Mouse (Mus musculus) liver, embryonic 12.5 days (tissue): ENCODE measurements around the gene Mto1. TPM values are rescaled to one million over a fixed set of nuclear protein-coding genes. Genes with fewer than 3 reads are reported as not detected.
"Not testable (repeated sequence)": the region's sequence is repeated elsewhere in the genome, so short reads cannot be mapped to it uniquely, and the experiment has no call there.

Experiments
- ATAC-seq: fragments of 200-750 bp; cut with Nextera tagmentation; 2 replicates; pipeline ENCODE4 v1.8.0; 2017; ENCODE audit warnings: moderate number of reproducible peaks, mild to moderate bottlenecking, moderate library complexity
- H3K27ac ChIP-seq: fragments of 300-500 bp; sonication (generic); 2 replicates; pipeline ENCODE4 v1.5.1; 2016; ENCODE audit warnings: mild to moderate bottlenecking
- H3K27me3 ChIP-seq: fragments of 300-500 bp; sonication (generic); replicated peaks from 2 replicates; pipeline ENCODE4 v1.6.1; 2016; ENCODE audit warnings: mild to moderate bottlenecking, moderate library complexity
- H3K36me3 ChIP-seq: fragments of 300-500 bp; sonication (generic); 2 replicates; pipeline ENCODE4 v1.6.1; 2016; ENCODE audit warnings: mild to moderate bottlenecking, moderate library complexity
- H3K4me1 ChIP-seq: fragments of 300-500 bp; sonication (generic); 2 replicates; pipeline ENCODE4 v1.6.1; 2016
- H3K4me2 ChIP-seq: fragments of 300-500 bp; sonication (generic); 2 replicates; pipeline ENCODE4 v1.6.1; 2016; ENCODE audit warnings: mild to moderate bottlenecking, moderate library complexity
- H3K4me3 ChIP-seq: fragments of 300-500 bp; sonication (generic); 2 replicates; pipeline ENCODE4 v1.5.1; 2016; ENCODE audit warnings: mild to moderate bottlenecking, moderate library complexity
- H3K9ac ChIP-seq: fragments of 300-500 bp; sonication (generic); 2 replicates; pipeline ENCODE4 v1.6.1; 2016; ENCODE audit warnings: mild to moderate bottlenecking, moderate library complexity
- H3K9me3 ChIP-seq: fragments of 300-500 bp; sonication (generic); replicated peaks from 2 replicates; pipeline ENCODE4 v1.6.1; 2016; ENCODE audit warnings: mild to moderate bottlenecking, moderate library complexity
- WGBS: fragments of 180-500 bp; shearing (Covaris S2); methylation state at CpG from one replicate; pipeline ENCODE4 v1.1.7; 2016; ENCODE audit not compliant: insufficient replicate concordance; 5-methylcytosine and 5-hydroxymethylcytosine counted together
- polyA plus RNA-seq: library from polyadenylated mRNA; unstranded; fragments of >200 nt; fragmentation: Nextera tagmentation; extraction: Ambion mirVana; gene quantifications from 2 replicates; pipeline ENCODE4 v1.2.1, GENCODE M21; 2016

Gene Mto1
- polyA plus RNA-seq, 1 experiment from 2014 or later, result 33.3 TPM

- 8% methylated on average over 1 of the region's 1 CpGs for WGBS
- peaks cover 89% of the 10 kb centered on the region for H3K36me3 ChIP-seq
- peaks cover 16% of the 10 kb centered on the region for H3K4me1 ChIP-seq
- H3K9ac ChIP-seq, result no peak overlapping the region
- no peaks in the 10 kb centered on the region for H3K27me3 ChIP-seq
- no peak overlapping the region for H3K4me3 ChIP-seq
- H3K27ac ChIP-seq, result peak overlapping the region; percentile 71
- H3K9me3 ChIP-seq, result no peaks in the 10 kb centered on the region
- ATAC-seq, result peak; percentile 46
- no peak overlapping the region for H3K4me2 ChIP-seq
These were observed 28.6 kb downstream of the Mto1 start for GRCm38 (mm10) chr9:78476531-78477020.

GRCm38 (mm10) chr9:78477021-78477551 lies 29.1 kb downstream of the Mto1 start:
- Histone ChIP-seq H3K27ac (peak overlapping the region; percentile 71), H3K36me3 (peaks cover 84% of the 10 kb centered on the region), H3K4me1 (peaks cover 19% of the 10 kb centered on the region), H3K27me3 (no peaks in the 10 kb centered on the region), H3K9ac (no peak overlapping the region), H3K9me3 (no peaks in the 10 kb centered on the region), H3K4me3 (no peak overlapping the region), H3K4me2 (no peak overlapping the region)
- peak; percentile 1 for ATAC-seq
- 2% methylated on average over 5 of the region's 5 CpGs for WGBS

GRCm38 (mm10) chr9:78478009-78478605 lies 30.1 kb downstream of the Mto1 start:
- H3K27me3 ChIP-seq, H3K9ac ChIP-seq, H3K9me3 ChIP-seq, ATAC-seq: not testable (repeated sequence)
- Histone ChIP-seq H3K4me1 (peaks cover 29% of the 10 kb centered on the region), H3K4me2 (peak overlapping the region; percentile 24; the same call in 1 of the 2 replicates), H3K36me3 (peaks cover 74% of the 10 kb centered on the region), H3K27ac (peak overlapping the region; percentile 71), H3K4me3 (peak overlapping the region; percentile 15; the same call in 1 of the 2 replicates)
- 62% methylated on average over 1 of the region's 1 CpGs for WGBS

- not testable (repeated sequence) for H3K9me3 ChIP-seq, H3K27me3 ChIP-seq, ATAC-seq
- H3K27ac ChIP-seq, result peak overlapping the region; percentile 97
- peak overlapping the region; percentile 76 for H3K4me2 ChIP-seq
- peaks cover 31% of the 10 kb centered on the region for H3K4me1 ChIP-seq
- peak overlapping the region; percentile 98 for H3K9ac ChIP-seq
- H3K4me3 ChIP-seq, result peak overlapping the region; percentile 82
- WGBS, result 18% methylated on average over 8 of the region's 8 CpGs
- H3K36me3 ChIP-seq, result peaks cover 62% of the 10 kb centered on the region
These were observed 31.3 kb downstream of the Mto1 start for GRCm38 (mm10) chr9:78479308-78479707.

GRCm38 (mm10) chr9:78480227-78480626 lies 32.2 kb downstream of the Mto1 start:
- not testable (repeated sequence) for ATAC-seq

GRCm38 (mm10) chr9:78480706-78481358 lies 32.8 kb downstream of the Mto1 start:
- Histone ChIP-seq H3K9ac (peak overlapping the region; percentile 98), H3K27me3 (no peaks in the 10 kb centered on the region), H3K9me3 (no peaks in the 10 kb centered on the region), H3K4me3 (peak overlapping the region; percentile 82), H3K27ac (peak overlapping the region; percentile 97), H3K4me2 (peak overlapping the region; percentile 76), H3K36me3 (peaks cover 51% of the 10 kb centered on the region), H3K4me1 (peaks cover 31% of the 10 kb centered on the region)
- peak; percentile 30 for ATAC-seq
- under 1% methylated on average over 46 of the region's 46 CpGs for WGBS

More at GRCm38 (mm10) chr9:78480227-78480626, 32.2 kb downstream of the Mto1 start:
- not testable (repeated sequence) for H3K9me3 ChIP-seq, H3K27me3 ChIP-seq
- Histone ChIP-seq H3K4me2 (peak overlapping the region; percentile 76), H3K36me3 (peaks cover 52% of the 10 kb centered on the region), H3K27ac (peak overlapping the region; percentile 97), H3K9ac (peak overlapping the region; percentile 98), H3K4me1 (peaks cover 31% of the 10 kb centered on the region), H3K4me3 (peak overlapping the region; percentile 82)
- WGBS, result under 1% methylated on average over 13 of the region's 13 CpGs

GRCm38 (mm10) chr9:78481423-78482331 lies 33.7 kb downstream of the Mto1 start:
- Histone ChIP-seq H3K36me3 (peaks cover 43% of the 10 kb centered on the region), H3K4me1 (peaks cover 31% of the 10 kb centered on the region), H3K9ac (peak overlapping the region; percentile 98), H3K27me3 (no peaks in the 10 kb centered on the region), H3K9me3 (no peaks in the 10 kb centered on the region), H3K4me3 (peak overlapping the region; percentile 82), H3K4me2 (peak overlapping the region; percentile 76), H3K27ac (peak overlapping the region; percentile 97)
- WGBS, result under 1% methylated on average over 70 of the region's 77 CpGs
- ATAC-seq, result peak; percentile 93

GRCm38 (mm10) chr9:78482386-78482785 lies 34.4 kb downstream of the Mto1 start:
- no peaks in the 10 kb centered on the region for H3K9me3 ChIP-seq
- no peaks in the 10 kb centered on the region for H3K27me3 ChIP-seq
- 26% methylated on average over 3 of the region's 3 CpGs for WGBS
- peak overlapping the region; percentile 82 for H3K4me3 ChIP-seq
- no peak for ATAC-seq
- peaks cover 31% of the 10 kb centered on the region for H3K4me1 ChIP-seq
- peaks cover 36% of the 10 kb centered on the region for H3K36me3 ChIP-seq
- H3K9ac ChIP-seq, result peak overlapping the region; percentile 98
- H3K4me2 ChIP-seq, result peak overlapping the region; percentile 76
- peak overlapping the region; percentile 97 for H3K27ac ChIP-seq

- Histone ChIP-seq H3K4me2 (no peak overlapping the region), H3K4me1 (peaks cover 23% of the 10 kb centered on the region), H3K36me3 (peaks cover 14% of the 10 kb centered on the region), H3K27me3 (no peaks in the 10 kb centered on the region; the same call in 1 of the 2 replicates), H3K4me3 (no peak overlapping the region), H3K9ac (no peak overlapping the region), H3K27ac (no peak overlapping the region), H3K9me3 (no peaks in the 10 kb centered on the region)
- 78% methylated on average over 3 of the region's 3 CpGs for WGBS
- no peak for ATAC-seq
These were observed 36.7 kb downstream of the Mto1 start for GRCm38 (mm10) chr9:78484660-78485059.

- H3K36me3 ChIP-seq, H3K4me3 ChIP-seq, H3K9me3 ChIP-seq, H3K27me3 ChIP-seq, ATAC-seq, H3K9ac ChIP-seq, H3K4me2 ChIP-seq, H3K27ac ChIP-seq: not testable (repeated sequence)
- WGBS, result 79% methylated on average over 5 of the region's 5 CpGs
- H3K4me1 ChIP-seq, result peaks cover 13% of the 10 kb centered on the region
These were observed 40.0 kb downstream of the Mto1 start for GRCm38 (mm10) chr9:78488021-78488420.

- Histone ChIP-seq H3K9ac (peak within 1 kb of the TSS; percentile 46), H3K27me3 (no peaks in the 10 kb centered on the region; the same call in 1 of the 2 replicates), H3K36me3 (no peaks in the 10 kb centered on the region), H3K27ac (no peak within 1 kb of the TSS), H3K4me3 (peak within 1 kb of the TSS; percentile 37), H3K4me2 (peak within 1 kb of the TSS; percentile 63), H3K9me3 (no peaks in the 10 kb centered on the region), H3K4me1 (peaks cover 11% of the 10 kb centered on the region)
- 3% methylated on average over 15 of the region's 20 CpGs for WGBS
- ATAC-seq, result no peak
These were observed 40.9 kb downstream of the Mto1 start, which contains the start of gene Eef1a1 for GRCm38 (mm10) chr9:78488890-78489420. TSS of gene Eef1a1 (minus strand) at chr9:78489151.
